Mouse (Mus musculus) midbrain, embryonic 16.5 days (tissue): Measurements from ENCODE around the gene Mras. TPM values are rescaled to one million over a fixed set of nuclear protein-coding genes. Genes with fewer than 3 reads are reported as not detected.
A peak's percentile ranks its signal among the peaks of the same experiment; 100 is the strongest.

ENCODE experiments used
- ATAC-seq: fragments of 200-750 bp; cut with Nextera tagmentation; 2 replicates; pipeline ENCODE4 v1.8.0; 2017; ENCODE audit warnings: moderate TSS enrichment
- H3K27ac ChIP-seq: fragments of 300-500 bp; sonication (generic); 2 replicates; pipeline ENCODE4 v1.5.1; 2014; ENCODE audit warnings: mild to moderate bottlenecking, low read length, mixed read lengths
- H3K27me3 ChIP-seq: fragments of 300-500 bp; sonication (generic); 2 replicates; pipeline ENCODE4 v1.6.1; 2014; ENCODE audit warnings: low read depth, low read length, mixed read lengths; ENCODE audit not compliant: control insufficient read depth, insufficient read depth
- H3K36me3 ChIP-seq: fragments of 300-500 bp; sonication (generic); 2 replicates; pipeline ENCODE4 v1.6.1; 2014; ENCODE audit warnings: mild to moderate bottlenecking, low read length, moderate library complexity, mixed read lengths; ENCODE audit not compliant: control insufficient read depth, insufficient read depth
- H3K4me1 ChIP-seq: fragments of 300-500 bp; sonication (generic); 2 replicates; pipeline ENCODE4 v1.6.1; 2014; ENCODE audit warnings: mild to moderate bottlenecking, low read length, mixed read lengths; ENCODE audit not compliant: control insufficient read depth, insufficient read depth
- H3K4me2 ChIP-seq: fragments of 300-500 bp; sonication (generic); 2 replicates; pipeline ENCODE4 v1.6.1; 2014; ENCODE audit warnings: mild to moderate bottlenecking, low read length, mixed read lengths
- H3K4me3 ChIP-seq: fragments of 300-500 bp; sonication (generic); 2 replicates; pipeline ENCODE4 v1.5.1; 2014; ENCODE audit warnings: low read depth, mild to moderate bottlenecking, low read length, moderate library complexity, mixed read lengths
- H3K9ac ChIP-seq: fragments of 300-500 bp; sonication (generic); 2 replicates; pipeline ENCODE4 v1.6.1; 2014; ENCODE audit warnings: low read depth, low read length, mixed read lengths
- H3K9me3 ChIP-seq: fragments of 300-500 bp; sonication (generic); replicated peaks from 2 replicates; pipeline ENCODE4 v1.6.1; 2014; ENCODE audit warnings: mild to moderate bottlenecking, low read length, mixed read lengths; ENCODE audit not compliant: control insufficient read depth, poor library complexity, severe bottlenecking
- WGBS: fragments of 180-500 bp; shearing (Covaris S2); extraction: QIAGEN DNeasy Blood & Tissue Kit; methylation state at CpG from one replicate; pipeline ENCODE4 v1.1.7; 2014; 5-methylcytosine and 5-hydroxymethylcytosine counted together
- polyA plus RNA-seq: library from polyadenylated mRNA; unstranded; fragments of >200 nt; fragmentation: Nextera tagmentation; extraction: Ambion mirVana; gene quantifications from 2 replicates; pipeline ENCODE4 v1.2.1, GENCODE M21; 2015

The Mras gene
- polyA plus RNA-seq, 1 experiment from 2014 or later = 51.2 TPM

GRCm38 (mm10) chr9:99434892-99435618, 2.1 kb downstream of the Mras start:
- ATAC-seq = peak; percentile 59
- Histone ChIP-seq H3K9me3 (no peaks in the 10 kb centered on the region), H3K4me1 (peaks cover 32% of the 10 kb centered on the region), H3K36me3 (no peaks in the 10 kb centered on the region), H3K27ac (peak overlapping the region; percentile 89), H3K4me2 (peak overlapping the region; percentile 87), H3K4me3 (peak overlapping the region; percentile 85), H3K27me3 (peaks cover 4% of the 10 kb centered on the region; the same call in 1 of the 2 replicates), H3K9ac (peak overlapping the region; percentile 95)
- 17% methylated on average over 14 of the region's 14 CpGs for WGBS

- no peaks in the 10 kb centered on the region for H3K36me3 ChIP-seq
- no peaks in the 10 kb centered on the region for H3K9me3 ChIP-seq
- no peak overlapping the region for H3K4me2 ChIP-seq
- H3K27ac ChIP-seq = no peak overlapping the region
- peaks cover 30% of the 10 kb centered on the region for H3K4me1 ChIP-seq
- WGBS = 57% methylated on average over 4 of the region's 4 CpGs
- H3K4me3 ChIP-seq = no peak overlapping the region
- no peak for ATAC-seq
- no peak overlapping the region for H3K9ac ChIP-seq
- H3K27me3 ChIP-seq = no peaks in the 10 kb centered on the region
These were observed 4.7 kb downstream of the Mras start for GRCm38 (mm10) chr9:99432478-99432877.

- Histone ChIP-seq H3K9ac (no peak overlapping the region), H3K27me3 (no peaks in the 10 kb centered on the region), H3K9me3 (no peaks in the 10 kb centered on the region), H3K27ac (no peak overlapping the region), H3K4me3 (no peak overlapping the region), H3K4me1 (peaks cover 25% of the 10 kb centered on the region), H3K36me3 (no peaks in the 10 kb centered on the region), H3K4me2 (no peak overlapping the region)
- 77% methylated on average over 6 of the region's 6 CpGs for WGBS
- no peak for ATAC-seq
These were observed 5.2 kb downstream of the Mras start for GRCm38 (mm10) chr9:99431963-99432362.

GRCm38 (mm10) chr9:99431346-99431745, 5.8 kb downstream of the Mras start:
- 90% methylated on average over 8 of the region's 8 CpGs for WGBS
- Histone ChIP-seq H3K9ac (no peak overlapping the region), H3K4me3 (no peak overlapping the region), H3K4me2 (no peak overlapping the region), H3K4me1 (peaks cover 25% of the 10 kb centered on the region), H3K27ac (no peak overlapping the region), H3K27me3 (no peaks in the 10 kb centered on the region), H3K9me3 (no peaks in the 10 kb centered on the region), H3K36me3 (no peaks in the 10 kb centered on the region)
- no peak for ATAC-seq

- no peaks in the 10 kb centered on the region for H3K36me3 ChIP-seq
- no peak overlapping the region for H3K9ac ChIP-seq
- 83% methylated on average over 6 of the region's 6 CpGs for WGBS
- no peak overlapping the region for H3K27ac ChIP-seq
- no peaks in the 10 kb centered on the region for H3K9me3 ChIP-seq
- no peak overlapping the region for H3K4me3 ChIP-seq
- no peak overlapping the region for H3K4me2 ChIP-seq
- no peak for ATAC-seq
- H3K27me3 ChIP-seq = no peaks in the 10 kb centered on the region
- H3K4me1 ChIP-seq = peaks cover 25% of the 10 kb centered on the region
These were observed 6.4 kb downstream of the Mras start for GRCm38 (mm10) chr9:99430806-99431205.

GRCm38 (mm10) chr9:99429845-99430244, 7.3 kb downstream of the Mras start:
- H3K36me3 ChIP-seq = no peaks in the 10 kb centered on the region
- H3K27ac ChIP-seq = no peak overlapping the region
- H3K9ac ChIP-seq = no peak overlapping the region
- H3K4me1 ChIP-seq = peaks cover 26% of the 10 kb centered on the region
- H3K4me2 ChIP-seq = no peak overlapping the region
- H3K27me3 ChIP-seq = no peaks in the 10 kb centered on the region
- no peak for ATAC-seq
- no peaks in the 10 kb centered on the region for H3K9me3 ChIP-seq
- WGBS = 77% methylated on average over 3 of the region's 3 CpGs
- no peak overlapping the region for H3K4me3 ChIP-seq

- H3K4me3 ChIP-seq = no peak overlapping the region
- H3K4me2 ChIP-seq = no peak overlapping the region
- H3K36me3 ChIP-seq = no peaks in the 10 kb centered on the region
- H3K9me3 ChIP-seq = no peaks in the 10 kb centered on the region
- no peak overlapping the region for H3K9ac ChIP-seq
- ATAC-seq = no peak
- H3K4me1 ChIP-seq = peaks cover 15% of the 10 kb centered on the region
- no peak overlapping the region for H3K27ac ChIP-seq
- 71% methylated on average over 11 of the region's 11 CpGs for WGBS
- H3K27me3 ChIP-seq = no peaks in the 10 kb centered on the region
These were observed 8.4 kb downstream of the Mras start for GRCm38 (mm10) chr9:99428601-99429331.

GRCm38 (mm10) chr9:99425262-99425661, 11.9 kb downstream of the Mras start:
- Histone ChIP-seq H3K27me3 (no peaks in the 10 kb centered on the region), H3K4me3 (no peak overlapping the region), H3K27ac (no peak overlapping the region), H3K4me1 (peaks cover 3% of the 10 kb centered on the region; the same call in 1 of the 2 replicates), H3K9ac (no peak overlapping the region), H3K4me2 (no peak overlapping the region), H3K36me3 (no peaks in the 10 kb centered on the region), H3K9me3 (no peaks in the 10 kb centered on the region)
- no peak for ATAC-seq
- WGBS = 76% methylated on average over 9 of the region's 9 CpGs

GRCm38 (mm10) chr9:99424574-99424863, 12.7 kb downstream of the Mras start:
- H3K36me3 ChIP-seq = no peaks in the 10 kb centered on the region
- H3K9me3 ChIP-seq = no peaks in the 10 kb centered on the region
- WGBS = 74% methylated on average over 4 of the region's 4 CpGs
- H3K27me3 ChIP-seq = no peaks in the 10 kb centered on the region
- H3K4me2 ChIP-seq = no peak overlapping the region
- no peak overlapping the region for H3K27ac ChIP-seq
- no peak for ATAC-seq
- no peak overlapping the region for H3K9ac ChIP-seq
- H3K4me1 ChIP-seq = 0 out of 2 replicates have a peak, but pooled peaks cover 3% of the 10 kb centered on the region
- no peak overlapping the region for H3K4me3 ChIP-seq
